ENCODE assay signal across 27 mouse cellular contexts in genomic region chr1:77713001-77713400, GRCm38 (mm10).
"Had no signal": no experiment of that assay in that cellular context is flagged by ENCODE, and none has a peak within 500 bp of the region (broad histone marks: within the 10 kb centered on the region; RNA-seq: fewer than 3 reads in every experiment).

No protein-coding gene starts in this region.

- H3K4me1 ChIP-seq: liver, embryonic 12.5 days had no signal

- H3K9me3 ChIP-seq: heart, embryonic 10.5 days; heart, embryonic 12.5 days; hindbrain, embryonic 10.5 days; hindbrain, embryonic 12.5 days; intestine, embryonic 15.5 days; limb, embryonic 13.5 days; limb, embryonic 15.5 days; liver, embryonic 12.5 days had no signal

- H3K9ac ChIP-seq: heart, embryonic 12.5 days; hindbrain, embryonic 12.5 days; hindbrain, embryonic 14.5 days; intestine, embryonic 15.5 days; limb, embryonic 13.5 days; limb, embryonic 15.5 days; liver, embryonic 12.5 days; liver, embryonic 14.5 days had no signal

- H3K4me2 ChIP-seq: heart, embryonic 12.5 days; hindbrain, embryonic 12.5 days; hindbrain, embryonic 14.5 days; intestine, embryonic 15.5 days; limb, embryonic 13.5 days; limb, embryonic 15.5 days; liver, embryonic 12.5 days had no signal

- ATAC-seq: hindbrain, embryonic 16.5 days; inflammation-experienced regulatory T-cells, adult 6 months; intestine, embryonic 15.5 days; intestine, postnatal 0 days; liver, embryonic 12.5 days had no signal

- H3K27me3 ChIP-seq: heart, embryonic 12.5 days; hindbrain, embryonic 12.5 days; intestine, embryonic 15.5 days; limb, embryonic 13.5 days; limb, embryonic 15.5 days; liver, embryonic 12.5 days had no signal

- H3K27ac ChIP-seq: gastrocnemius, adult 2 months; heart, embryonic 10.5 days; hindbrain, embryonic 10.5 days; hindbrain, embryonic 12.5 days; hindbrain, embryonic 14.5 days; intestine, embryonic 15.5 days; limb, embryonic 13.5 days; limb, embryonic 15.5 days; liver, embryonic 12.5 days; liver, embryonic 14.5 days had no signal

- DNase-seq: gastrocnemius, adult 2 months; gastrocnemius, postnatal 10 days; gastrocnemius, postnatal 25 days; heart, adult 18-20 months; heart, postnatal 10 days; heart, postnatal 4 days; kidney, adult 18-20 months; kidney, adult 8-10 months; kidney, postnatal 10 days; kidney, postnatal 25 days; kidney, postnatal 4 days; layer of hippocampus, adult 9-11 months; layer of hippocampus, postnatal 36 days; left cerebral cortex, postnatal 4 days had no signal

- H3K4me3 ChIP-seq: gastrocnemius, adult 2 months; heart, embryonic 10.5 days; heart, embryonic 12.5 days; hindbrain, embryonic 10.5 days; hindbrain, embryonic 12.5 days; intestine, embryonic 15.5 days; limb, embryonic 13.5 days; limb, embryonic 15.5 days; liver, embryonic 12.5 days had no signal

- H3K36me3 ChIP-seq: heart, embryonic 10.5 days; heart, embryonic 12.5 days; hindbrain, embryonic 10.5 days; hindbrain, embryonic 12.5 days; intestine, embryonic 15.5 days; limb, embryonic 13.5 days; limb, embryonic 15.5 days; liver, embryonic 12.5 days had no signal
